Mouse (Mus musculus) cortical plate, adult 2 months (tissue): Measurements from ENCODE around the gene Sptssa.

Experiments
- CTCF ChIP-seq: fragments of 200-500 bp; IDR thresholded peaks from 2 replicates; pipeline ENCODE4 v1.5.1; 2011; ENCODE audit warnings: mild to moderate bottlenecking, control low read depth, low read length; ENCODE audit not compliant: insufficient read depth; ENCODE audit errors: extremely low read depth
- POLR2A ChIP-seq: fragments of 200-500 bp; IDR thresholded peaks from 2 replicates; pipeline ENCODE4 v1.6.1; 2011; ENCODE audit warnings: mild to moderate bottlenecking, low read length, control low read depth; ENCODE audit not compliant: insufficient read depth; ENCODE audit errors: extremely low read depth

- TF ChIP-seq CTCF: no peak
- TF ChIP-seq POLR2A: no peak
These were observed 1.6 kb downstream of the Sptssa start for GRCm38 (mm10) chr12:54654741-54655140.
